Mouse (Mus musculus): ENCODE data around the gene Kcnmb1.
A peak's percentile ranks its signal among the peaks of the same experiment; 100 is the strongest.

The Kcnmb1 gene

GRCm38 (mm10) chr11:33962688-33963407, at the start of gene Kcnmb1:
Gene Kcnmb1, plus strand, starts transcription at chr11:33963013.
- DNase-seq: no peak

GRCm38 (mm10) chr11:33913061-33913460, 49.8 kb upstream of the Kcnmb1 start:
- no peak for DNase-seq

GRCm38 (mm10) chr11:33914216-33914615, 48.6 kb upstream of the Kcnmb1 start:
- no peak for DNase-seq

- DNase-seq: peak; percentile 76
These were observed 45.2 kb upstream of the Kcnmb1 start for GRCm38 (mm10) chr11:33917574-33917973.

- DNase-seq: no peak
These were observed 44.4 kb upstream of the Kcnmb1 start for GRCm38 (mm10) chr11:33918424-33918823.

- DNase-seq: no peak
These were observed 43.0 kb upstream of the Kcnmb1 start for GRCm38 (mm10) chr11:33919826-33920225.

- DNase-seq: no peak
These were observed 41.4 kb upstream of the Kcnmb1 start for GRCm38 (mm10) chr11:33921451-33921850.

- no peak for DNase-seq
These were observed 39.8 kb upstream of the Kcnmb1 start for GRCm38 (mm10) chr11:33923031-33923430.

GRCm38 (mm10) chr11:33925778-33926177, 37.0 kb upstream of the Kcnmb1 start:
- DNase-seq: no peak

- no peak for DNase-seq
These were observed 36.3 kb upstream of the Kcnmb1 start for GRCm38 (mm10) chr11:33926551-33926950.

- DNase-seq: no peak
These were observed 35.5 kb upstream of the Kcnmb1 start for GRCm38 (mm10) chr11:33927321-33927720.

GRCm38 (mm10) chr11:33927836-33928235, 35.0 kb upstream of the Kcnmb1 start:
- no peak for DNase-seq

GRCm38 (mm10) chr11:33928658-33929057, 34.2 kb upstream of the Kcnmb1 start:
- DNase-seq: peak; percentile 45

GRCm38 (mm10) chr11:33929412-33929811, 33.4 kb upstream of the Kcnmb1 start:
- no peak for DNase-seq

- DNase-seq: no peak
These were observed 30.9 kb upstream of the Kcnmb1 start for GRCm38 (mm10) chr11:33931836-33932385.

GRCm38 (mm10) chr11:33932386-33933111, 30.3 kb upstream of the Kcnmb1 start:
- no peak for DNase-seq

GRCm38 (mm10) chr11:33934286-33934685, 28.5 kb upstream of the Kcnmb1 start:
- DNase-seq: no peak

- no peak for DNase-seq
These were observed 25.2 kb upstream of the Kcnmb1 start for GRCm38 (mm10) chr11:33937641-33938040.

GRCm38 (mm10) chr11:33938561-33939274, 24.1 kb upstream of the Kcnmb1 start:
- DNase-seq: no peak

- no peak for DNase-seq
These were observed 23.2 kb upstream of the Kcnmb1 start for GRCm38 (mm10) chr11:33939456-33940113.

- DNase-seq: no peak
These were observed 19.2 kb upstream of the Kcnmb1 start for GRCm38 (mm10) chr11:33943565-33943964.

GRCm38 (mm10) chr11:33944067-33944785, 18.6 kb upstream of the Kcnmb1 start:
- DNase-seq: no peak

Measured in right cerebral cortex, postnatal 14 days (tissue).